Mouse (Mus musculus) spleen, adult 2 months (tissue): Measurements from ENCODE around the gene Olfr1131.

Experiments used
- CTCF ChIP-seq: fragments of 200-500 bp; IDR thresholded peaks from 2 replicates; pipeline ENCODE4 v1.5.1; 2011; ENCODE audit warnings: mild to moderate bottlenecking, inconsistent platforms; ENCODE audit not compliant: insufficient read depth, insufficient read length, insufficient replicate concordance; ENCODE audit errors: extremely low read depth
- POLR2A ChIP-seq: fragments of 200-500 bp; IDR thresholded peaks from 2 replicates; pipeline ENCODE4 v1.6.1; 2011; ENCODE audit warnings: low read depth, low read length, inconsistent platforms

GRCm38 (mm10) chr2:87647274-87647673 lies 20.4 kb downstream of the Olfr1131 start, which contains the start of gene Olfr1133:
- TF ChIP-seq CTCF = no peak
- TF ChIP-seq POLR2A = no peak
